Mouse (Mus musculus) myocyte (in vitro differentiated cells): ENCODE data around the gene Samd4b.

Experiments
- CEBPB ChIP-seq: IDR thresholded peaks from 2 replicates; pipeline ENCODE4 v1.6.1; 2011; ENCODE audit warnings: mild to moderate bottlenecking, moderate library complexity; ENCODE audit not compliant: poor library complexity, insufficient read depth, severe bottlenecking
- E2F4 ChIP-seq: IDR thresholded peaks from one replicate; pipeline ENCODE4 v1.6.1; 2011; ENCODE audit warnings: mild to moderate bottlenecking, control low read depth, moderate library complexity; ENCODE audit not compliant: insufficient read depth
- POLR2A ChIP-seq: IDR thresholded peaks from one replicate; pipeline ENCODE4 v1.6.1; 2011; ENCODE audit warnings: low read depth, mild to moderate bottlenecking, control low read depth, moderate library complexity; ENCODE audit not compliant: insufficient read length
- POLR2AphosphoS2 ChIP-seq: IDR thresholded peaks from one replicate; pipeline ENCODE4 v1.6.1; 2011; ENCODE audit warnings: low read depth, control low read depth; ENCODE audit not compliant: insufficient read length
- REST ChIP-seq: IDR thresholded peaks from one replicate; pipeline ENCODE4 v1.6.1; 2011; ENCODE audit warnings: mild to moderate bottlenecking, control low read depth, moderate library complexity; ENCODE audit not compliant: insufficient read depth, insufficient read length
- SRF ChIP-seq: IDR thresholded peaks from one replicate; pipeline ENCODE4 v1.6.1; 2011; ENCODE audit warnings: low read depth; ENCODE audit not compliant: control insufficient read depth, insufficient read length
- TCF3 ChIP-seq: IDR thresholded peaks from one replicate; pipeline ENCODE4 v1.6.1; 2011; ENCODE audit warnings: low read depth, control low read depth; ENCODE audit not compliant: insufficient read length
- USF1 ChIP-seq: IDR thresholded peaks from one replicate; pipeline ENCODE4 v1.6.1; 2011; ENCODE audit warnings: low read depth, mild to moderate bottlenecking, control low read depth, moderate library complexity

GRCm38 (mm10) chr7:28511441-28511840 lies 86.5 kb downstream of the Samd4b start:
- no peak for TF ChIP-seq POLR2A
- no peak for TF ChIP-seq POLR2AphosphoS2
- TF ChIP-seq REST, result no peak
- TF ChIP-seq USF1, result no peak
- TF ChIP-seq CEBPB, result no peak
- no peak for TF ChIP-seq E2F4
- TF ChIP-seq TCF3, result no peak
- no peak for TF ChIP-seq SRF
